Comparison of ENCODE assay signal across 13 mouse cellular contexts in the genomic region with DNA sequence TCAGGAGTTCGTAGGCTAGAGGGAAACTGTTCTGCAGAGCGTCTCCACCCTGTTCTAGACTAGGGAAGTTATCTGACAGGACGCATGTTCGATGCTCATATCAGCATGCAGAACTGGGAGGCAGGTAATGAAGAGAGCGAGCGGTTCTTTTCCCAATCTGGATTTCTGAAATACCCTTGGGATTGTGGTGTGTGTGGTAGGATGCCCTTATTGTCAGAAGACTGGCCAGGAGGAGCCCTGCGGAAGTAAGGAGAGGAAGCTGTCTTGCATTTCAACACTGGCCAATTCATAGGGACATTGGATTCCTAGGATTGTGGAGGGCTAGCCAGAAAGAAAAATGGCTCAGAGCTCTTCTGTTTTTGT. TPM values are rescaled to one million over a fixed set of nuclear protein-coding genes. Genes with fewer than 3 reads are reported as not detected.
DNase-seq lines count a peak whose midpoint lies in the region; ATAC-seq and TF ChIP-seq lines count a peak whose summit lies in the region.
"Had no signal": no experiment of that assay in that cellular context is flagged by ENCODE, and none has a peak within 500 bp of the region (broad histone marks: within the 10 kb centered on the region; RNA-seq: fewer than 3 reads in every experiment).

No protein-coding gene starts in this region.

- TF ChIP-seq CTCF in kidney, postnatal 0 days (IDR thresholded peaks at IDR 0.05; ENCODE audit: low read depth), result no peak

- WGBS in kidney, postnatal 0 days, result 6% methylated on average over 7 of the region's 7 CpGs
- WGBS in kidney, embryonic 16.5 days, result 3% methylated on average over 7 of the region's 7 CpGs
- 2% methylated on average over 7 of the region's 7 CpGs for WGBS in hindbrain, embryonic 14.5 days
- WGBS in neural tube, embryonic 11.5 days, result 2% methylated on average over 7 of the region's 7 CpGs

- no peak for ATAC-seq in kidney, postnatal 0 days (replicated peaks; ENCODE audit: low FRiP score, low read depth)
- ATAC-seq in kidney, embryonic 16.5 days (ENCODE audit: low FRiP score, low TSS enrichment), result no peak
- no peak for ATAC-seq in hindbrain, embryonic 14.5 days (ENCODE audit: low FRiP score)
- ATAC-seq in neural tube, embryonic 11.5 days (ENCODE audit: insufficient read depth, low FRiP score, low TSS enrichment), result no peak
- ATAC-seq: CD4-positive, CD25-positive, alpha-beta regulatory T cell, adult 4 months had no signal

- H3K36me3 ChIP-seq in kidney, postnatal 0 days (ENCODE audit: insufficient read depth, low read length), result no peaks in the 10 kb centered on the region
- H3K36me3 ChIP-seq in kidney, embryonic 16.5 days (ENCODE audit: insufficient read depth, low read length), result no peaks in the 10 kb centered on the region
- no peaks in the 10 kb centered on the region for H3K36me3 ChIP-seq in hindbrain, embryonic 14.5 days (replicated peaks; ENCODE audit: control insufficient read depth, insufficient read depth)
- no peaks in the 10 kb centered on the region for H3K36me3 ChIP-seq in neural tube, embryonic 11.5 days (ENCODE audit: control insufficient read depth, insufficient read depth, low read length)

- H3K27me3 ChIP-seq in kidney, postnatal 0 days (ENCODE audit: insufficient read depth, low read length), result peaks cover 84% of the 10 kb centered on the region
- peaks cover 93% of the 10 kb centered on the region for H3K27me3 ChIP-seq in kidney, embryonic 16.5 days (ENCODE audit: insufficient read depth, low read length)
- H3K27me3 ChIP-seq in hindbrain, embryonic 14.5 days (ENCODE audit: control insufficient read depth, insufficient read depth, low read length), result peaks cover 91% of the 10 kb centered on the region
- peaks cover 82% of the 10 kb centered on the region for H3K27me3 ChIP-seq in neural tube, embryonic 11.5 days (ENCODE audit: control insufficient read depth, insufficient read depth, low read length)

- H3K4me1 ChIP-seq in kidney, postnatal 0 days (replicated peaks; ENCODE audit: insufficient read depth, low read length), result peaks cover 7% of the 10 kb centered on the region; the same call in 1 of the 2 replicates
- H3K4me1 ChIP-seq in kidney, embryonic 16.5 days (ENCODE audit: insufficient read depth, low read length), result peaks cover 15% of the 10 kb centered on the region
- peaks cover 10% of the 10 kb centered on the region for H3K4me1 ChIP-seq in hindbrain, embryonic 14.5 days (replicated peaks; ENCODE audit: control insufficient read depth, insufficient read depth, low read length)
- H3K4me1 ChIP-seq in neural tube, embryonic 11.5 days (ENCODE audit: control insufficient read depth, insufficient read depth, low read length), result peaks cover 11% of the 10 kb centered on the region; the same call in 1 of the 2 replicates

- H3K4me3 ChIP-seq in kidney, postnatal 0 days (replicated peaks; ENCODE audit: low read depth, low read length), result 0 out of 2 replicates have a peak overlapping the region, but pooled peaks have one; percentile 23
- no peak overlapping the region for H3K4me3 ChIP-seq in kidney, embryonic 16.5 days (ENCODE audit: low read length)
- H3K4me3 ChIP-seq in hindbrain, embryonic 14.5 days (replicated peaks; ENCODE audit: low read length), result peak overlapping the region; percentile 20; the same call in 1 of the 2 replicates
- peak overlapping the region; percentile 4; the same call in 1 of the 2 replicates for H3K4me3 ChIP-seq in neural tube, embryonic 11.5 days (ENCODE audit: low read depth, low read length)

- no peak overlapping the region for H3K4me2 ChIP-seq in kidney, postnatal 0 days (ENCODE audit: low read length)
- no peak overlapping the region for H3K4me2 ChIP-seq in kidney, embryonic 16.5 days (replicated peaks; ENCODE audit: low read depth, low read length)
- H3K4me2 ChIP-seq in hindbrain, embryonic 14.5 days (replicated peaks), result no peak overlapping the region
- H3K4me2 ChIP-seq in neural tube, embryonic 11.5 days (ENCODE audit: low read depth), result no peak overlapping the region

- H3K9me3 ChIP-seq in kidney, postnatal 0 days (replicated peaks; ENCODE audit: low read length), result no peaks in the 10 kb centered on the region
- H3K9me3 ChIP-seq in kidney, embryonic 16.5 days (ENCODE audit: low read length), result no peaks in the 10 kb centered on the region
- H3K9me3 ChIP-seq in hindbrain, embryonic 14.5 days (ENCODE audit: control insufficient read depth, low read length), result no peaks in the 10 kb centered on the region
- H3K9me3 ChIP-seq in neural tube, embryonic 11.5 days (ENCODE audit: control insufficient read depth, low read length), result no peaks in the 10 kb centered on the region

- DNase-seq in kidney, postnatal 0 days (ENCODE audit: low spot score), result no peak
- DNase-seq in embryo, embryonic 11 days, result peak; percentile 21
- no peak for DNase-seq in hindbrain, embryonic 14.5 days (ENCODE audit: low spot score)
- DNase-seq in neural tube, embryonic 11.5 days (ENCODE audit: low spot score), result peak; percentile 45
- DNase-seq in right cerebral cortex, postnatal 36 days (ENCODE audit: low spot score in 2 of 2), result no peak
- DNase-seq in right cerebral cortex, postnatal 14 days, result no peak
- no peak for DNase-seq in spleen, postnatal 10 days (ENCODE audit: low spot score in 2 of 2)
- DNase-seq: gastrocnemius, postnatal 36 days; kidney, postnatal 25 days; lung, adult 2 months; thymus, postnatal 25 days had no signal

- no peak overlapping the region for H3K27ac ChIP-seq in kidney, postnatal 0 days
- H3K27ac ChIP-seq in kidney, embryonic 16.5 days (ENCODE audit: low read length), result no peak overlapping the region
- H3K27ac ChIP-seq in hindbrain, embryonic 14.5 days, result no peak overlapping the region
- no peak overlapping the region for H3K27ac ChIP-seq in neural tube, embryonic 11.5 days (ENCODE audit: low read depth, low read length)

- no peak overlapping the region for H3K9ac ChIP-seq in kidney, postnatal 0 days (ENCODE audit: low read depth, low read length)
- H3K9ac ChIP-seq in kidney, embryonic 16.5 days (replicated peaks; ENCODE audit: low read length), result no peak overlapping the region
- no peak overlapping the region for H3K9ac ChIP-seq in hindbrain, embryonic 14.5 days
- no peak overlapping the region for H3K9ac ChIP-seq in neural tube, embryonic 11.5 days (ENCODE audit: low read length)

RNA-seq across cellular contexts. Expression of a gene that starts 3.6 kb away (rescaled TPM):
- 0.04 TPM in 1 of 2 replicates, not detected in the other for polyA plus RNA-seq in kidney, postnatal 0 days (2015; fragmentation: Nextera tagmentation; extraction: Ambion mirVana)
- polyA plus RNA-seq in kidney, embryonic 16.5 days (2015; fragmentation: Nextera tagmentation; extraction: Ambion mirVana), result 0.05 TPM in 2 replicates
- 3.3 and 4.7 TPM in 2 replicates for polyA plus RNA-seq in hindbrain, embryonic 14.5 days (2014; fragmentation: Nextera tagmentation; extraction: Ambion mirVana)
- polyA plus RNA-seq in neural tube, embryonic 11.5 days (2014; fragmentation: Nextera tagmentation; extraction: Ambion mirVana), result 2.8 and 3.7 TPM in 2 replicates
- polyA plus RNA-seq: CD4-positive, CD25-positive, alpha-beta regulatory T cell, adult 4 months; lung, adult 2 months had no signal

Comparison
In these comparisons a context has a peak if more than half of its experiments do, and no peak if none do; other contexts are left out.
1. DNase-seq: peak in embryo, embryonic 11 days (single experiment) and neural tube, embryonic 11.5 days (single experiment); none in kidney, postnatal 0 days (single experiment), hindbrain, embryonic 14.5 days (single experiment), right cerebral cortex, postnatal 36 days (0 of 2), right cerebral cortex, postnatal 14 days (single experiment) and spleen, postnatal 10 days (0 of 2).